Mouse (Mus musculus): ENCODE data around the gene Mamld1. TPM values are rescaled to one million over a fixed set of nuclear protein-coding genes. Genes with fewer than 3 reads are reported as not detected.

Gene Mamld1
- polyA plus RNA-seq, 1 experiment from 2014 or later: 5.6 TPM

- Histone ChIP-seq H3K4me2 (no peak overlapping the region), H3K9me3 (no peaks in the 10 kb centered on the region), H3K27me3 (replicated peaks) (no peaks in the 10 kb centered on the region), H3K36me3 (replicated peaks) (no peaks in the 10 kb centered on the region), H3K27ac (no peak overlapping the region), H3K9ac (no peak overlapping the region), H3K4me1 (no peaks in the 10 kb centered on the region), H3K4me3 (no peak overlapping the region)
- WGBS: 80% methylated on average over 4 of the region's 4 CpGs
- ATAC-seq (replicated peaks): no peak
These were observed 37.5 kb downstream of the Mamld1 start for GRCm38 (mm10) chrX:71087370-71088079.

GRCm38 (mm10) chrX:71088080-71088414 is 38.0 kb downstream of the Mamld1 start:
- H3K4me3 ChIP-seq: no peak overlapping the region
- H3K9ac ChIP-seq: no peak overlapping the region
- H3K4me1 ChIP-seq: no peaks in the 10 kb centered on the region
- H3K4me2 ChIP-seq: no peak overlapping the region
- no peaks in the 10 kb centered on the region for H3K27me3 ChIP-seq (replicated peaks)
- no peaks in the 10 kb centered on the region for H3K9me3 ChIP-seq
- H3K27ac ChIP-seq: no peak overlapping the region
- ATAC-seq (replicated peaks): no peak
- WGBS: 41% methylated on average over 3 of the region's 3 CpGs
- H3K36me3 ChIP-seq (replicated peaks): no peaks in the 10 kb centered on the region

GRCm38 (mm10) chrX:71105820-71106219 is 55.8 kb downstream of the Mamld1 start:
- no peak for ATAC-seq (replicated peaks)
- H3K4me3 ChIP-seq: no peak overlapping the region
- H3K36me3 ChIP-seq (replicated peaks): no peaks in the 10 kb centered on the region
- H3K9me3 ChIP-seq: no peaks in the 10 kb centered on the region
- no peaks in the 10 kb centered on the region for H3K4me1 ChIP-seq
- H3K4me2 ChIP-seq: no peak overlapping the region
- no peak overlapping the region for H3K27ac ChIP-seq
- no peaks in the 10 kb centered on the region for H3K27me3 ChIP-seq (replicated peaks)
- no peak overlapping the region for H3K9ac ChIP-seq

- no peaks in the 10 kb centered on the region for H3K4me1 ChIP-seq
- H3K27ac ChIP-seq: no peak overlapping the region
- 75% methylated on average over 4 of the region's 4 CpGs for WGBS
- no peaks in the 10 kb centered on the region for H3K27me3 ChIP-seq (replicated peaks)
- H3K36me3 ChIP-seq (replicated peaks): no peaks in the 10 kb centered on the region
- H3K4me3 ChIP-seq: no peak overlapping the region
- no peak for ATAC-seq (replicated peaks)
- no peak overlapping the region for H3K4me2 ChIP-seq
- H3K9me3 ChIP-seq: no peaks in the 10 kb centered on the region
- H3K9ac ChIP-seq: no peak overlapping the region
These were observed 56.3 kb downstream of the Mamld1 start for GRCm38 (mm10) chrX:71106392-71106791.

- Histone ChIP-seq H3K4me3 (no peak overlapping the region), H3K9ac (no peak overlapping the region), H3K27ac (no peak overlapping the region), H3K4me1 (no peaks in the 10 kb centered on the region), H3K9me3 (no peaks in the 10 kb centered on the region), H3K36me3 (replicated peaks) (no peaks in the 10 kb centered on the region), H3K27me3 (replicated peaks) (no peaks in the 10 kb centered on the region), H3K4me2 (no peak overlapping the region)
- WGBS: 84% methylated on average over 4 of the region's 4 CpGs
- no peak for ATAC-seq (replicated peaks)
These were observed 58.1 kb downstream of the Mamld1 start for GRCm38 (mm10) chrX:71108056-71108735.

GRCm38 (mm10) chrX:71110333-71110732 is 60.3 kb downstream of the Mamld1 start:
- Histone ChIP-seq H3K36me3 (replicated peaks) (no peaks in the 10 kb centered on the region), H3K9ac (no peak overlapping the region), H3K4me3 (no peak overlapping the region), H3K4me2 (no peak overlapping the region), H3K27ac (no peak overlapping the region), H3K4me1 (no peaks in the 10 kb centered on the region), H3K9me3 (no peaks in the 10 kb centered on the region), H3K27me3 (replicated peaks) (no peaks in the 10 kb centered on the region)
- ATAC-seq (replicated peaks): no peak
- 69% methylated on average over 2 of the region's 2 CpGs for WGBS

- H3K27ac ChIP-seq: no peak overlapping the region
- H3K9ac ChIP-seq: no peak overlapping the region
- no peak overlapping the region for H3K4me2 ChIP-seq
- 73% methylated on average over 4 of the region's 4 CpGs for WGBS
- no peaks in the 10 kb centered on the region for H3K36me3 ChIP-seq (replicated peaks)
- H3K9me3 ChIP-seq: no peaks in the 10 kb centered on the region
- ATAC-seq (replicated peaks): no peak
- H3K27me3 ChIP-seq (replicated peaks): no peaks in the 10 kb centered on the region
- H3K4me1 ChIP-seq: no peaks in the 10 kb centered on the region
- no peak overlapping the region for H3K4me3 ChIP-seq
These were observed 72.6 kb downstream of the Mamld1 start for GRCm38 (mm10) chrX:71122359-71123293.

GRCm38 (mm10) chrX:71125013-71125412 is 75.0 kb downstream of the Mamld1 start:
- 88% methylated on average over 7 of the region's 7 CpGs for WGBS
- ATAC-seq (replicated peaks): no peak

GRCm38 (mm10) chrX:71131464-71131863 is 81.4 kb downstream of the Mamld1 start:
- no peak overlapping the region for H3K4me2 ChIP-seq
- no peak overlapping the region for H3K4me3 ChIP-seq
- H3K27me3 ChIP-seq (replicated peaks): no peaks in the 10 kb centered on the region
- no peaks in the 10 kb centered on the region for H3K36me3 ChIP-seq (replicated peaks)
- no peaks in the 10 kb centered on the region for H3K9me3 ChIP-seq
- H3K27ac ChIP-seq: no peak overlapping the region
- no peaks in the 10 kb centered on the region for H3K4me1 ChIP-seq
- no peak for ATAC-seq (replicated peaks)
- no peak overlapping the region for H3K9ac ChIP-seq

More at GRCm38 (mm10) chrX:71125013-71125412, 75.0 kb downstream of the Mamld1 start:
- H3K27ac ChIP-seq: no peak overlapping the region
- H3K9ac ChIP-seq: no peak overlapping the region
- H3K4me2 ChIP-seq: no peak overlapping the region
- H3K36me3 ChIP-seq (replicated peaks): no peaks in the 10 kb centered on the region
- no peaks in the 10 kb centered on the region for H3K4me1 ChIP-seq
- no peaks in the 10 kb centered on the region for H3K27me3 ChIP-seq (replicated peaks)
- no peak overlapping the region for H3K4me3 ChIP-seq
- no peaks in the 10 kb centered on the region for H3K9me3 ChIP-seq

GRCm38 (mm10) chrX:71141390-71141789 is 91.3 kb downstream of the Mamld1 start:
- Histone ChIP-seq H3K36me3 (replicated peaks) (no peaks in the 10 kb centered on the region), H3K27me3 (replicated peaks) (no peaks in the 10 kb centered on the region), H3K9ac (no peak overlapping the region), H3K4me3 (no peak overlapping the region), H3K27ac (no peak overlapping the region), H3K9me3 (no peaks in the 10 kb centered on the region), H3K4me2 (no peak overlapping the region), H3K4me1 (no peaks in the 10 kb centered on the region)
- WGBS: 76% methylated on average over 2 of the region's 2 CpGs
- ATAC-seq (replicated peaks): no peak

GRCm38 (mm10) chrX:71149441-71150050 is 99.5 kb downstream of the Mamld1 start:
- 21% methylated on average over 1 of the region's 1 CpGs for WGBS

GRCm38 (mm10) chrX:71150551-71151001 is 100.5 kb downstream of the Mamld1 start:
- H3K4me3 ChIP-seq: no peak overlapping the region
- H3K27me3 ChIP-seq (replicated peaks): no peaks in the 10 kb centered on the region
- H3K9ac ChIP-seq: no peak overlapping the region
- H3K4me2 ChIP-seq: no peak overlapping the region
- ATAC-seq (replicated peaks): no peak
- no peaks in the 10 kb centered on the region for H3K36me3 ChIP-seq (replicated peaks)
- no peak overlapping the region for H3K27ac ChIP-seq
- 78% methylated on average over 4 of the region's 4 CpGs for WGBS
- no peaks in the 10 kb centered on the region for H3K4me1 ChIP-seq
- no peaks in the 10 kb centered on the region for H3K9me3 ChIP-seq

More at GRCm38 (mm10) chrX:71149441-71150050, 99.5 kb downstream of the Mamld1 start:
- H3K27me3 ChIP-seq (replicated peaks): no peaks in the 10 kb centered on the region
- H3K4me2 ChIP-seq: no peak overlapping the region
- no peaks in the 10 kb centered on the region for H3K9me3 ChIP-seq
- no peaks in the 10 kb centered on the region for H3K36me3 ChIP-seq (replicated peaks)
- no peak overlapping the region for H3K9ac ChIP-seq
- H3K27ac ChIP-seq: no peak overlapping the region
- H3K4me1 ChIP-seq: no peaks in the 10 kb centered on the region
- ATAC-seq (replicated peaks): no peak
- H3K4me3 ChIP-seq: no peak overlapping the region
